Mouse (Mus musculus) right cerebral cortex, postnatal 10 days (tissue): ENCODE measurements around the gene Ttc19.

ENCODE experiments used
- DNase-seq, 2 experiments: peaks; one replicate each; pipeline ENCODE4 v3.0.0; 2021; ENCODE audit warnings: low spot score in 2 of 2

Gene Ttc19

DNA sequence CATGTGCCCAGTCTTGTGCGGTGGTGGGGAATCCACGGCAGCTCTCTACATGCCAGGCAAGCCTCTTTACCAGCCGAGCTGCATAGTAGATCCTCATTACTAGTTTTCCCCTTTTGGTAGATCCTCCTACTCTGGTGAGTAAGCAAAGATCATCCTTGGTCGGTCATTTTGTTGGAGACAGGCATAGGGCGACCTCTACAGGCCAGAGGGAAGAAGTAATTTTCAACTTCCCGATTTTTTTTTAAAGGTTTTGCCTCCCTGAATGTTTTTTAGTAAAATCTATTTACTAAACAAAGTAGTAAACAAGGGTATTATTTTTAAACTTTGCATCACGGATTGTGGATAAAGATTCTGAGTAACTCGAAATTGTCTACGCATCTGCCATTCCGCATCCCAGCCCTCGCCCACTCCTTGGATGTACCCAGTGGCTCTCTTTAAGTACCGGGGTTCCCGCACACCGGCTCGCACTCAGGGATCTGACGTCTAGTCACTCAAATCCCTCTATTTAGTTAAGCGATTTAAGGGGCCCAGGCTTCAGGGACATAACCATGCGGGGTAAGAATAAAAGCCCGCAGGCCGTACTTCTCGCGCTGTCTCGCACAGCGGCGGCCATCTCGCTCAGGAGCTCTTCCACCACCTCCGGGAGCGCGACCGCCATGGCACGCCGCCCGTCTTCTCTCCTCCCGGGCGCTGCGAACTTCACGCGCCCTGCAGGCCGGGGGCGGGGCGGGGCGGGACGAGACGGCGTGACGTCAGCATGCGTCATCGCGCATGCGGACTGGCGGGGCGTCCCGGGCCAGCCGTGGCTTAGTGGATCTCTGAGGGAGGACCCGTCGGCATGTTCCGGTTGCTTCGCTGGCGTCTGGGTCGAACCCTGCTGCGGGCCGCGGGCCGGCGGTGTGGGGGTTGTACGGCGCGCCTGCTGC lies at the start of gene Ttc19, which contains the start of gene Zswim7:
TSS of gene Ttc19 (plus strand) at position 799 of the 926 bp plus-strand sequence.
TSS of gene Zswim7 (minus strand) at position 701 of the 926 bp plus-strand sequence.
- peak; percentile 94 to 95 for DNase-seq

DNA sequence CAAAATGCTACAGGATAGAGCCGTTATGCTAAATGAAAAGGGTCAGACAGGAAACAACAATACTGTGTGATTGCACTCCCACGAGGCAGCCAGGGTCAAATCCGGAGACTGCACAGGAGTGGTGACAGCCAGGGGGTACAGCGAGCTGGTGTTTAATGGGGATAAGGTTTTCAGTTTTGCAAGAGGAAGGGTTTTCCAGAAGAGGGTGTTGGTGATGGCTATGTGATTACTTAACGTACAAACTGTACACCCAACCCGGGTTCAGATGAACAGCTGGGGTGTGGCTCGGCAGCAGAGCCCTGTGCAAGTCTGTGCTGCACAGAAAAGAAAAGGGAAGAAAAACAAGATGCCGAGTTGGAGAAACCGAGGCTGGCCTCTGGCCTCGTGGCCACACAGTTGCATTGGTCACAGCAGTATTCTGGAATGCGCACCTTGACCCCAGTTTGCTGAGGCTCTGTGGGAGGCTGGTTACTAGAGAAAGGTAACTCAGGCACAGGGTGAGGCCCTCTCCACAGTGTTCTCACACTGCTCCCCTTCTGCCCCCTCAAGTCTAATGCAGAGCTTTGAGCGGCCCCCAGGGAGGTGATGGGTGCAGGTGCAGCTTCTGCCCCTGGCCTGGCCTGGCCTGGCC lies 40.5 kb upstream of the Ttc19 start:
- no peak for DNase-seq

DNA sequence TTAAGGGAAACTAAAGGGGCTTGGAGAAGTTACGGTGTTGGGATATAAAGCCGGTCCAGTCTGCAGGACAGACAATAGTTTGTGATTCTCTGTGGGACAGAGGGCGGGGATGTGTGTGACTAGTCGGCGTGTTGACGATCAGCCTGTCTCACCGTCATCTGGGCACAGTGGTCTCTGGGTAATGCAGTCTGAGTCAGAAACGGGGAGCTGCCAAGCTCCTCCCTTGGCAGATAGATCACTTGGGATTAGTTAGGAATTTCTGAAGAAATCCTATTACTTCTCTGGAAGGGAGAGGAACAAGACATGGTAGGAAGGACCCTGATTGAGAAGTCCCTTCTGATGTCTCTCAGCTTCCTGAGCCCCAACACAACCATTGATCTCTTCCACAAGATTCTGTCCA lies 37.4 kb upstream of the Ttc19 start:
- no peak for DNase-seq

DNA sequence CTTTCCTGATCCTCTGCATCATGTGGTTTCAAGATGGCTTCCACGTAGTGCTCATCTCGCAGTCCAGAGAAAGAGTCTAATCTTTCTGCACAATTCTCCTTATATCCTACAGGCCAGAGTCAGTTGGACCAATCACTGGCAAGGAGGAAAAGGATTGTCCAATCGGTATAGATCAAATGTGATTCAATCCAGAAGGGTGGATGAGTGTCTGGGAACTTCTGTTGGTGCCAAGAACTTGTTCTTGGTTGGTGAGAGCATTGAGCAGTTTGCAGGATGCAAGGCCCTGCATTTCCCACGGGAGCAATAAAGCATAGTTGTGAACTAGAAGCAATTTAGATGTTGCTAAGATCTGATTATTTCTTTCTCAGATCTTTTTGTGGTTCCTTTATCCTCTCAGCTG lies 36.8 kb upstream of the Ttc19 start:
- no peak for DNase-seq

DNA sequence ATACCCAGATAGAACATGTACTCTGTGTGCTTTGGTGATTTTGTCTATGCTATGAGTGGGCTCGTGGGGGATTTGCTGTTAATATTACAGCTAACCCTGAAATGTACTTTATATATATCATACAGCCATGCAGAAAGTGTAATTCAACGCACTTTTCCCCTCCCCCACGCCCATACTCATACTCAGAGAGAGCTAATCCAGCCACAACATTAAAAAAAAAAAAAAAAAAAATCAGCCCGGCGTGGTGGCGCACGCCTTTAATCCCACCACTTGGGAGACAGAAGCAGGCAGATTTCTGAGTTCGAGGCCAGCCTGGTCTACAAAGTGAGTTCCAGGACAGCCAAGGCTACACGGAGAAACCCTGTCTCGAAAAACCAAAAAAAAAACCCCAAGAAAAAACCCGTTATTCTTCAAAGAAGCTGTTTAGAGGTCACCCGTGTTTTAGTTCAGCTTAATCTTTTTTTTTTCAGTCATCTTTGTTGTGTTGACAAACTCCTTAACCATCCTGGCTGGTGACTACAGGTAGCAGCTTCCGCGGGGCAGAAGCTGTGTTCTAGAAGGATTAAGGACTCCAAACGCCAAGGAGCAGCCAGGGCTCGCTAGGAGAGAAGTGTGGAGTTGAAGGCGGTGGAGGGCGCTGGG lies 33.4 kb upstream of the Ttc19 start:
- DNase-seq: no peak

DNA sequence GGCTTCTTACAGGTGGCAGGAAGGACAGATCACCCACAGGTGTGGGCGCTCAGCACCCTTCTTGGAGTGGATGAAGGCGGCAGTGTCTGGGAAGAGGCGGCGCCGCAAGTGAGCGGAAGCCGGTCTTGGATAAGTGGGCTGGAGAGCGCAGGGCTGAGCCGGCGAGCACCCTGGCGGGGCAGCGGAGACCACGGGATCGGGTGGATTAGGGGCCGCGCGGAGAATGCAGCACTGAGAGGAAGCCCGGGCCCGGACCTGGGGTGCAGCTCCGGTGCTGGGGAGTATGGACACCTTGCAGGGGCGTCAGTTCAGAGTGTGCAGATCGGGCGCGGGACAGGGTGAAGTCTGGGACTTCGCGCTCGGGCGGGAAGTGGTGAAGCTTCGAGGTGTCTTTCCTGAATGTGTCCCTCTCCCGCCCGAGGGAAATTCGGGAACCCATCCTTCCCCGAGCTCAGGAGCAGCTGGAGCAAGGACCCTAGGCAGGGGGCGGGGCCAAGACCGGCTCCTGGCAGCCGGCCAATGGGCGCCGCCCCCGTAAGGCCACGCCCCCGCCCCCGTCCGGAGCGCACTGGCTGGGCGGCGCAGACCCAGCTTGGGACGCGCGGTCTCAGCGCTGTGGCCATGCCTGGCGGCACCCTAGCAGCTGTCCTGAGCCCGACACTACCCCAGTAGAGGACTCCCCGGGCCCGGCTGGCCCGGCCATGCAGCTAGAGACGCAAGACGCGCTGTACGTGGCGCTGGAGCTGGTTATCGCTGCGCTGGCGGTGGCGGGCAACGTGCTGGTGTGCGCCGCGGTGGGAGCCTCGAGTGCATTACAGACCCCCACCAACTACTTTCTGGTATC lies 32.6 kb upstream of the Ttc19 start, which contains the start of gene Adora2b:
TSS of gene Adora2b (plus strand) at position 584 of the 844 bp plus-strand sequence.
- DNase-seq: peak; percentile 57 to 69

DNA sequence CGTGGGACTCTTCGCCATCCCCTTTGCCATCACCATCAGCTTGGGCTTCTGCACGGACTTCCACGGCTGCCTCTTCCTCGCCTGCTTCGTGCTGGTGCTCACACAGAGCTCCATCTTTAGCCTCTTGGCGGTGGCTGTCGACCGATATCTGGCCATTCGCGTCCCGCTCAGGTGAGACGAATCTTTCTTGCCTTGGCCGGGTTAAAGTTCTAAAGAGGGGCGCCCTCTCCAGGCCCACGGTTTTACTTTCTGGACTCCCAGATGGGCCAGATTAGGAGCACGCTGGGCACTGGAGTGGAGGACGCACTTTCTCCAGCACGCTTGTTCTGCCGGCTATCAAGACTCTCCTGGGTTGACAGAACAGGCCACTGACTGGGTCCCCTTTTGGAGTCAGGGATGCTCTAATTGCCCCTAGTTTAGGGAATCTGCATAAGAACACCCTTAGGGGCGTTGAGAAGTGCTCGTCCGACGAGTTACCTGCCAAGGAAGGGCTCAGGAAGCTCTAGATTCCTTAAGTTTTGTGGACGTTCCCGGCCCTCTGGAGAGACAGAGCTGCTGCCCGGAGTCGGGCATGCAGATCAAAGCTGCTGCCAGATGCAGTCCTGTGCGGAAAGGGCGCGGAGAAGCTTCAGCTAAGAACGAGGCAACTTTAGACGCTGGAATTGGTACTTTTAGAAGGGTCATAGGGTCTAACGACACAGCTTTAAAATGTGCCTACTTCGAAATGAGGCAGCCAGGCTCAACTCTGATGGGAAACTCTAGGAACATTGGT lies 31.8 kb upstream of the Ttc19 start:
- peak in 1 of 2 experiments; percentile 39 for DNase-seq

DNA sequence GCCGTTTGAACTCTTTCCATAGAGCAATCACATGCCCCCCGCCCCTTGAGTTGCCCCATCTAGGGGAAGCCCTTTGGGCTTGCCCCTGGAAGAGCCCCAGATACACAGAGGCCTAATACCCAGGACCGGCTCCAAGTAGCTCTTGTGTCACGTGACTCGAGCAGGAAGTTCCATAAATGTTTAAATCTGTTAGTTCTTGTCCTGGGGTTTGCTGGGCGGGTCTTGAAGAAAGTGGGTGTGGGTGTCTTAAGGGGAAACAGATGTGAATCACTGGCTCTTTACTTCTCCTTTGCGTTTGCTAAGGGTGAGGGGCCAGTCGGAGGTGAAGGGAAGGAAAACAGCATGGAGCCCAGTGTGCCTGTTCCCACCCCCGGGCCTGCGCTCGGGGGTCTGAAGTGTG lies 30.2 kb upstream of the Ttc19 start:
- DNase-seq: no peak

DNA sequence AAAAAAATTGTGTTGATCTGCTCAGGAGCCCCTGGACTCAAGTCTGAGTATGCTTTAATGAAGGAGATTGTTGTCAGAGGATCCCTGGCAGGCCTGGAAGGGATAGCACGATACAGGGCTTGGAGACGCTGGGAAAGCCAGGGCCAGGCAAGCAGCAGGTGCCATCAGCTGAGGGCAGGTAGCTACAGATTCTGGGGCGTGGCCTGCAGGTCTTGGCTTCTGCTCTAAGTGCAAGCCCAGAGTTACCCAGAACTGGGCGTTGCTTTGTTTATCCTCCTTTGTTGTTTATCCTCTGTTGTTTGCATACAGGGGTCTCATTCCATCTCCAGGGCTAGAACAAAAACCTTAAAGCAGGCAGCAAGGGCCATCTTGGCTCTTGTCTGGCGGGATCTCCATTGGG lies 27.9 kb upstream of the Ttc19 start:
- no peak for DNase-seq

DNA sequence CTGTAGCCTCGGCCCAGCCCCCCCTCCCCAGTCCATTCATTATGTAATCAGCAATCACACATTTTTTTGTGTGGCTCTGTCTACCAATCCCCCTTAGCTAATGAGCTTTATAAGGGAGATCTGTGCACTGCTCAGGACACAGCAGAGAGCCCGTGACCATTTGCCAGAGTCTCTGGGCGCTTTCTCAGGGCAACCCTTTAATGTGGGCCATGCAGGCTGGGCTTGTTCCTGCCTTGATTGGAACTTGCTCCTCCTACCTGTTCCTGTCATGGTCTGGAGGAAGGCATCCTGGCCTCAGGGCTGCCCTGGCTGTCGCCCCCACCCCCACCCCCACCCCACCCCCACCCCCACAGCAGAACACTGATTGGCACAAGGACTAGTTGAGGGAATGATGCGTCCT lies 22.1 kb upstream of the Ttc19 start:
- no peak for DNase-seq

DNA sequence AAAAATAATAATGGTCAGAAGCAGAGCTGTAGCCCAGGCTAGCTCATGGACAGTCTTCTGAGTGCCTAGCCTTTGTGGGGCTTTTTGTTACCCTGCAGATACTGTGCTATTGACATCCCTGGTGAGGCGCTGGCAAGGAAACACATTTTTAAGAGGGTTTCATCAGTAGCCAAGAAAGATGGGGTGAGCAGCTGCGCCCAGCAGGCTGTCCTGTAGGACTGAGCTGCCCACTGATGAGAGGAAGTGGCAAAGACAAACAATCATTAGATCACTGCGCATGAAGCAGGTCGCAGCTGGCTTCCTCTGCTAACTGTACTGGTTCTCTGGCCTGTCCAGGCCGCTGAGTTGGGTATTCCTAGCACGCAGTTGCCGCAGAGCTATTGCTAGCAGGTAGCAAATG lies 17.7 kb upstream of the Ttc19 start:
- DNase-seq: peak; percentile 43 to 62

DNA sequence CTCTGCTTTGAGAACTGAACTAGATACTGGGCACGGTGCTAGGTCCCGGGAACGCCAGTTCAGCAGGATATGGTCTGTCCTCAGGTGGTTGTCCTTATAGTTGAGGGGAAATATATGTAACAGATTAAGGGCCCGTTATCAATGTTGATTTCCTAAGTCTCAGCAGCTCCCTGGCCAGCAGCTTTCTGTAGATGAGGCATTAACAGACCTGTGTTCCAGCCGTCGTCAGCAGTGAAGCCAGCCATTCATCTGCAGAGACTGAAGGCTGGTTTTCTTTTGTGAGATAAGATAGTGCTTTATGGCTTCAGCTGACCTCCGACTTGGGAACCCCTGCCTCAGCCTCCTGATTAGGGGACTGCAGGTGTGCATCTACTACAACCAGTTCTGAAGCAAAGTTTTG lies 17.3 kb upstream of the Ttc19 start:
- no peak for DNase-seq

DNA sequence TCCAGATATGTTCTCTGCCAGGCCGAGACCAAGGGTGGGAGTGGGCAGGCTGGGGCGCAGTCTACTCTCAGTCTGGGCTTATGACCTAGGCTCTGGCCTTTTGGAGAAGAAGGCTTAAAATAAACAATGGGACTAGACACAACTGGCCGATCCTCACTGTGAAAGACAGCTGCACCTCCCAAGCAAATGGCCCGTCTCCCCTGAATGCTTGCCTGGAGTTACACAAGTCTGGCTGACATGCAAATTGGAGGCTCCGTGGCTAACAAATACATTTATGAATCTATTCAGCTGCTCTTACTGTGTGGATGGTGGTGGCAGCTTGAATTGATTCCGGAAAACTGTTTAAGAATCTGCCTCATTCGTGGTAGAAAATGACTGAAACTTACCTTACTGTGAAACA lies 15.6 kb upstream of the Ttc19 start:
- DNase-seq: no peak

DNA sequence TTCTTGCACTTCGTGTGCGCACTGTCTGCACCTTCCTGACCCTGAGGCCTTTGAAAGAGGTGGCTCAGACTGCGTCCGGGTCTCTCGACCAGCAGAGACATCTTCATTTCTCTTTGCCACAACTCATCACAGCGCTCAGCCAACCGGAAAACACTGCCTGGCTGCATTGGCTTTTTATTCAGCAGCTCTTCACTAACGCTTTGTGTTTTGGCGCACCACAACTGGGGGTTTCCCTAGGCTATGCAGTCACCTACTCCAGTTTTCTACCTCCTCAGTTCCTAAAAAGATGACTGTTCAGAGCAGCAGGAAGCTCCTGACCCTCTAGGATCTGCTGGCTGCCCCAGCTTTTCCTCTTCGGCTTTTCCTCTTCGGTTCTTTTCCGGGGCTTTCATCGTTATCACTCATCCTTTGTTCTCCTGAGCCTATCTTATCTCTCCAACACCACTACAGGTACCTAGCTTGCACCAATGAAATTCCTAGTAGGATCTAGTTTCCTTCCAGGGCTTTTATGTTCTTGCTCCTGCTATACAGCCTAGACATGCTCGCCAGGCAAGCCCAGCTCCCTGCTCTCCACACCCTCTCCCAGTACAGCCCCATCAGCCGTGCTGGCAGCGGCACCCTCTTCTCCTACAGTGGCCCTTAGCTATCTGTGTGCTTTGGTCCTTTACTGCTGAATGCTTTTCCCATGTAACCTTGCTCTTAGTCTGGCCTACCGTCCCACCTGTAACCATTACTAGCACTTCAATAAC lies 14.6 kb upstream of the Ttc19 start:
- DNase-seq: no peak

DNA sequence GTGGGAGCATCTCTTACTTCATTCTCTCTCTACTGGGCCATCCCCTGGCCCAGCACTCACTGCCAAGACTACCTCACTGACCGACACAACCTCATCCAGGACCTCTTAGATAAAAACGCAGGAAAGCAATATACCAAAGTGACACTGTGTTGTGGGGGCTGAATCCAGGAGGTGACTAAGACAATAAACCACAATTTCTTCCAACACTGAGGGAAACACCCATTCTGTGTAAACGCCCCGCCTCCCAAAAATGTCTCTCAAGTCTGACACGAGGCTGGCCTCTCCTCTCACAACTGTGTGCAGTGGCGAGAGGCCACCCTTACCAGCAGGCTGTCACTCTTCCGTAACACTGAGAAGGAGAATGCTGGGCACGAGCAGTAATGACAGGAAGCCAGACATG lies 12.9 kb upstream of the Ttc19 start:
- no peak for DNase-seq

DNA sequence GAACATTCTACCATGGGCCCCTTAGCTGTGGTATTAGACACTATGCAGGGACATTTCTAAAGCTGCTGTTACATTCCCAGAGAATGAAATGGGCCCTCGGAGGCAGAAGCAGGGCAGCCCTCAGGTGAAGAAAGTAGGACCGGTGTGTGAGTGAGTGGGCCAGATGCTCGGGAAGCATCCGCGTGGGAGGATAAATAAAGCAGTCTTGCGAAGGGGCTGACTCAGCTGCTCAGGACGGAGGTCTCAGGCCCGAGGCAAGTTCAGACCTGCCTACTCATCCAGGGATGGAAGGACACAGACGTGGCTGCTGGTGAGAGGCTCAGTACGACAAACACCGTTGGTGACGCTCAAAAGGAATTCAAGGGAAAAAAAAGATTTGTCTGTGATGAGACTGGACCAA lies 12.2 kb upstream of the Ttc19 start:
- DNase-seq: no peak

DNA sequence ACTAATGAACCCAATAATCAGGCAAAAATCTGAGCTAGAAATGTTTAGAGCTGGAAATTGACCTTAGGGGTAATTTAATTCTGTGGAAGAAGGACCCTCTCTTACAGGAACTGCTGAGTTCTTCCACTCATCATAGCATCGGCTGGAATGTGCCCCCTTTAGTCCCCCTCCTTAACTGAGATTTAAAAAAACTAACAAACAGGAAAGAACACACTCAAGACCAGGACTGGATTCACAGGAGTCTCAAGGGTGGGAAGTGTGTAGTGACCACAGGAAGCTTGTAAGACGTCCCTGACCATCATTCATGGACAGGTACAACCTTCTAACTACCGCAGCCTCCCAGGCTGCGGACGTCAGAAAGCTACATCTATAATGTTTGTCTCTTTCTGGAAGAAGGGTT lies 10.4 kb upstream of the Ttc19 start:
- DNase-seq: no peak

DNA sequence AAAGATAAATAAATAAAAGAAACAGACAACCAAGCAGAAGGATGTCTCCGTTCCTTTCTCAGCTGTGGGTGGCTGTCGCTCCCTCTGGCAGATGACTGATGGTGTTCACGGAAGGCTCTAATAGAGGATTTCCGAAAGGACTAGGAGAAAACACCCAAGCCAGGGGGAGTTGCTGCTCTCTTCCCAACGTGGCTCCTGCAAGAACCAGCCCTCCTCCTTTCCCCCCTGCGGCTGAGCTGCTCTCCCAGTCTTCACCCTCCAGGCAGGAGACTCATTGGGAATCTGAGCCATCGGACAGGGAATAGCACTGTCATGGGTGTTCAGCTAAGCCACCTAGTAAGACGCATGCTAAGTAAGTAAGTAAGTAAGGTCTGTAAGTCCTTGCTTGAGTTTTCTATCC lies 4.2 kb upstream of the Ttc19 start:
- DNase-seq: no peak

DNA sequence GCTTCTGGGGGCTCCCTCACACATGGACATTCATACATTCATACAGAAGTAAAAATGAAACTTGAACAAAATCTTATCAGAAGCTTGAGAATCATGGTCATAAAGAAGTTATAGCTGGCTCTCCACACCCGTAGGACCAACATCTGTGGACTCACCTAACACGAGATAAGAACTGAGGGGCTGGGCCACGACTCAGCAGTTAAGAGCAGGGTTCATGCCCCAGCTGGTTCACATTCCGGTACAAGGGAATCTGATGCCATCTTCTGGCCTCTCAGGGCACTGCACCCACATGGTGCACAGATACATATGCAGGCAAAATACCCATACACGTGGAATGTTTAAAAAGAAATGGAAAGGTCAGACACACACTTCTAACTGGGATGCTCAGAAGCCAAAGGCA lies 3.2 kb upstream of the Ttc19 start:
- peak; percentile 63 to 76 for DNase-seq

DNA sequence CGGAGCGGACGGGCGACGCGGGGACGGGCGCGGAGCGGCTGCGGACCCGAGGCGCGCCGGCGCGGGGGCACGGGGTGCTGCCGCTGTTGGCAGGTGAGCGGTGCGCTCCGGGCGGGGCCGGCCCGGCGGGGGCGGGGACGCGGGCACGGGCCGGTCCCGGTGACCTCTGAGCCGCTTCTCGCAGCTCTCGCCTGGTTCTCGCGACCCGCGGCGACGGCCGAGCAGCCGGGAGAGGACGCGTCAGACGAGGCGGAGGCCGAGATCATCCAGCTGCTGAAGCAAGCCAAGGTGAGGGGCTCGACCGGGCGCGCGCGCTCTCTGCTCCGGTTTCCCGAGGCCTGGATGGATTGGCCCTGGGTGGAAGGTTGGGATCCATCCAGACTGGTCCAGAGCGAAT lies 326 bp downstream of the Ttc19 start:
- DNase-seq: peak; percentile 65 to 73
